Mouse (Mus musculus) lung, postnatal 4 days (tissue): ENCODE results near the gene Psmb2.

ENCODE experiments used
- DNase-seq, 2 experiments: peaks; one replicate each; pipeline ENCODE4 v3.0.0; 2021

The Psmb2 gene

DNA sequence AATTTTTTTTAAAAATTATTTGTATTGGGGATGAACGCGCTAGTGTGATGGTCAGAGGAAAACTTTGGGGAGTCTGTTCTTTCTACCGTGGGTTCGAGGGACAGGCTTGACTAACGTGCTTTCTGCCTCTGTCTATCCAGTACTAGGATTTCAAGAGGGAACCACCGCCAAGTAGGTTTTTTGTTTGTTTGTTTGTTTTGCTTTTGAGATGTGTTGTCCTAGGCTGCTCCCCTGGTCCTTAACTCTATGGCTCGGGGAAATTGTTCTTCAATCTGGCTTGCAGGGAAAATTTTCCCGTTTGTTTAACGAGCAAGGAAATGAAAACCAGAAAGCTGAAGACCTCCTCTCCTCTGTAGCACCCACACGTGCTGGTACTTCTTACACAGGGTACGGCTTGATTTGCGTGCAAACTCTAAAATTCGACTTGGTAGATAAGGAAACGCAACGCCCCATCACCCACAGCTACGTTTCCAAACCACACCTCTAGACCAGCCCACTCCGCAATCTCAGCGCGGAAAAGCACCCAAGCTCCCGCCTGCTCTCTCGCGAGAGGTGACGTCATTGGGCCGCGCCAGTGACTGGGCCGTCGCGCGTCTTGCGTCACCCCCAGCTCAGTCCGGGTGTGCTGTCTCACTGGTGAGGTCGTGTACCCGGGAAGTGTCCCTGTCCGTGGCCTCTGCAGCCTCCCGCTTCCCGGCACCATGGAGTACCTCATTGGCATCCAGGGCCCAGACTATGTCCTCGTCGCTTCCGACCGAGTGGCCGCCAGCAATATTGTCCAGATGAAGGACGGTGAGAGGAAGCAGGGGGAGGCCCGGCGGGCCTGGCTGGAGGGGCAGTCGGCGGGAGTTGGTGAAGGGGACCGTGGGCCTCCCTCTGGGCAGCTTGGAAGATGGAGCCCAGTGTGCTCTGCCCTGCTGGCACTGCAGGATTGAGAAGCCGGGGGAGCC is at the start of gene Psmb2:
Psmb2 (plus strand) TSS at position 577 of the 950 bp plus-strand sequence.
- DNase-seq: peak; percentile 99

DNA sequence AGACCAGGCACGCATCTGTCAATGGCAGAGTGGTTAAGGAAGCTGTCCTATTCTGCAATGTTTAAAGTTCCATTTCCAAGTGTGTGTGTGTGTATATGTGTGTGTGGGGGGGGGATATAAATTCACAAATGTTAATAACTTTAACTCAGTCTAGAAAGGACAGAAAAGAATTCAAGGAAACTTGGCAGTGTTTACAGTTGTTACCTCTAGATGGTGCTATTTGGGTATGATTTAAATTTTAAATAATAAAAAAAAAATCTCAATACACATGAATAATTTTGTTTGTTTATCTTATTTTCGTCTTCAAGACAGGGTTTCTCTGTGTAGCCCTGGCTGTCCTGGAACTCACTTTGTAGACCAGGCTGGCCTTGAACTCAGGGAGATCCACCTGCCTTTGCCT is 45.5 kb upstream of the Psmb2 start:
- DNase-seq: no peak

DNA sequence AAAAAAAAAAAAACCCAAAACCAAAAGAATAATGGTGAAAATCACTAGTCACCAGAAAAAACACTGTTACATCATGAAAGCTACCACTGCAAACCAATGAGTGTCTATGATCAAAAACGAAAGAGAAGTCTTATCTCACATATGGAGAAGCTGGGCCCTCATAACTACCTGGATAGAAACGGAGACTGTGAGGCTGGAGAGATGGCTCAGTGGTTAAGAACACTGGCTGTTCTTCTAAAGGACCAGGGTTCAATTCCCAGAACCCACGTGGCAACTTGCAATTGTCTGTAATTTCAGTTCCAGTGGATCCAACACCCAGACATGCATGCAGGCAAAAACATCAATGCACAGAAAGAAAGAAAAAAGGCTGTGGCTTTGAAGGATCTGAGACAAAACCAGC is 44.8 kb upstream of the Psmb2 start:
- no peak for DNase-seq

DNA sequence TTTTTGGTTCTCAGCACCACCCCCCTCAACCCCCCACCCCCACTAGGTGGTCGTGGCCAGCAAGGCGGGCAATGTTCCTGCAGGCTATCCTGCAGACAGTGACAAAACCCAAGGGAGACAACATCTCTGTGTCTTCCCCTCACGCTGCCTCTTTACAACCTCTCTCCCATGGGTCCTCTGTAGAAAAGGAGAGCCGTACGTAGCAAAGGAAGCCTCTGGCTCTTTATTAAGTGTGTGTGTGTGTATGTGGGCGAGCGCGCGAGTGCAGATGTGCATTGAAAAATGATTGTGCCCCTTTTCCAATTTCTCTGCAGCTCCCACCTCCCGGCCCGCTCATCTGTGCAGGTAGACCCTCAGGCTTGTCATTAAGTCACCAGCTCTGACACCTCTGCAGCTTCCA is 41.1 kb upstream of the Psmb2 start:
- no peak for DNase-seq

DNA sequence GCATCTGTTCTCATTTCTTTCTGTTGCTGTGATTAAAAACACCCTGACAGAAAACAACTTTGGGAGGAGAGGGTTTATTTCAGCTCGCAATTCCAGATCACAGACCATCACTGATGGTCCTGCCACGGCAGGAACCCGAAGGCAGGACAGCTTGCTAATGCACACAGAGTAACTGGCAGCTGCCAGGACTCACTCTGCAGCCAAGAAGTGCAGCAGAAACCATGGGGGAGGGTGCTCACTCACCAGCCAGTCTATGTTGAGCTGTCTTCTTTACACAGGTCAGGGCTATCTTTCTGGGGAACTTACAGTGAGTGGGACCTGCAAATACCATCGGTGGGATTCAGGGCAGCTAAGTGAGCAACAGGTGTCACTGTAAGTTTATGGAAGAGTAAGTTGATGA is 40.0 kb upstream of the Psmb2 start:
- DNase-seq: no peak

DNA sequence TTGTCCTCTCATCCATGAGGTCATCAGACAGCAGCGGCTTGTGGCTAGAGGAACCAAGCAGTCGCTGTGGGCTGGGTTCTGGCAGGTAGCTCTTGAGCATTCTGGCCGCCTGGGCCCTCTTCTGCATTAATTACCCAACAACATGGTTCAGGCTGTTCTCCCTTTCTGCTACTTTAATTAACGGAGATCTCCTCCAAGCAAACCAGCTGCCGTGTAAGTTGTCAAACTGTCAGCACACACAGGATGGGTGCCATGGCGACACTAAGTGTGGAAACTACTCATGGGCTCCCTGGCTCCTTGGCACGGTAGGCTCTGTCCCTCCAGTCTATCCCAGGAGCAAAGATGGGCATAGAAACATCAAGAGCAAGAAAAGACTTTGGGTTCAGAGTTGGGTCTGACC is 38.1 kb upstream of the Psmb2 start:
- no peak for DNase-seq

DNA sequence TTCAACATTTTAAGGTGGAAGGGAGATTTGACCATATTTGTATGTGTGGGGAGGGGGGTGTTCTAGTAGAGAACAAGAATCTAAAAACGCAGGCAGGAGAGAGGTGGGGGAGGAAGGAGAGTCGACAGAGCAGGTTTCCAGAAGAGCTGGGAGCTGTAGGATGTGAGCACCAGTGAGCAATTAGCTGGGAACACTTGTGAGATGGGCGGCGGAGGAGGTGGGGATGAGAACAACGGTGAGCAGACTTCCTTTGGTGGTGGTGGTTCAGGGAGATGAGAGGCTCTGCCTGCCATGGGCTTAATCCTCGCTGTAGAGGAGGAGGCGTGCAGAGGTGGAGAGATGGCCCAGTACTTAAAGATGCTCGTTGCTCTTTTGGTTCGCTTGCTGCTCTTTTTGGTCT is 35.5 kb upstream of the Psmb2 start:
- DNase-seq: no peak

DNA sequence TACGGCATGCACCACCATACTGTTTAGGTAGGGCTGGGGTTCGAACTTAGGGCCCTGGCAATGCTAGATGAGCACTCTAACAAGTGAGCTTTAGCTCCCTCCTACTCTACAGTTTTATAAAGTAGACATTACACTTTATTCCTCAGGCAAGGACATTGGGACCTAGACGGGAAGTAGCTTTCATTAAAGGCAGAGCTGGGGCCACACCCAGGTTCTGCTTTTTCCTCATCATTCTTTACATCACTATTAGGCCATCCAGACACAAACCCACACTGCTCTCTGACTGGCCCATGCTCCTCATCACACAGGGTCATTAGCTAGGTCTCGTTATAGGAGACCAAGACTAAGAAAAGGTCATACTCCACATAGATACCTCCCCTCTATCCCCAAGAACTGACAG is 33.6 kb upstream of the Psmb2 start:
- DNase-seq: no peak

DNA sequence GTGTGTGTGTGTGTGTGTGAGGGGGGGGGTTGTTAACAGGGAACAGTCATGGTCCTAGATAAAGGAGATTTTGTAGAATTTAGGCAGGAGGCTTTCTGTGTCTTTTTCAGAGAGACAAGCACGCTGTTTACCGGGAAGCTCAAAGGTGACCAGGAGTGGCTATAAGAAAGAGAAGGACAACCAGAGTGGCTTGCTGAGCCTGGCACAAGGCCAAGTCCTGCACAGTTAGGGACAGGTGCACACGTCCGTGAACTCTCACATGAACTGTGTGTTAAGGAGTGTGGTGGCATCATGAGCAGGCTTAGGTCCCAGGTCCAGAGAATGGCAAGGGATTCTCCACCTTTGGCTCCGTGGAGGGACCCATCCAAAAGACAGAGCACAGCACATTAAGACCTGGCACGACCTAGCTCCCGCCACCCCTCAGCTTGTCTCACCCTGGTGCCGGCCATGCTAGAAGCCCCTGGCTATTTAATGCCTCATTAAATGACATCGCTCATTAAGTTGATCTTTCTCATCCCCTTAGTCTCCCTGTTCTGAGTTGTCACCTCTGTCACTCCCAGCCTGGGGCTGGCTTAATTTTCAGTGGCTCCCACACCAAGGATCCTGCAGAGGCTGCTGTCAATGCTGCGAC is 33.0 kb upstream of the Psmb2 start:
- no peak for DNase-seq

DNA sequence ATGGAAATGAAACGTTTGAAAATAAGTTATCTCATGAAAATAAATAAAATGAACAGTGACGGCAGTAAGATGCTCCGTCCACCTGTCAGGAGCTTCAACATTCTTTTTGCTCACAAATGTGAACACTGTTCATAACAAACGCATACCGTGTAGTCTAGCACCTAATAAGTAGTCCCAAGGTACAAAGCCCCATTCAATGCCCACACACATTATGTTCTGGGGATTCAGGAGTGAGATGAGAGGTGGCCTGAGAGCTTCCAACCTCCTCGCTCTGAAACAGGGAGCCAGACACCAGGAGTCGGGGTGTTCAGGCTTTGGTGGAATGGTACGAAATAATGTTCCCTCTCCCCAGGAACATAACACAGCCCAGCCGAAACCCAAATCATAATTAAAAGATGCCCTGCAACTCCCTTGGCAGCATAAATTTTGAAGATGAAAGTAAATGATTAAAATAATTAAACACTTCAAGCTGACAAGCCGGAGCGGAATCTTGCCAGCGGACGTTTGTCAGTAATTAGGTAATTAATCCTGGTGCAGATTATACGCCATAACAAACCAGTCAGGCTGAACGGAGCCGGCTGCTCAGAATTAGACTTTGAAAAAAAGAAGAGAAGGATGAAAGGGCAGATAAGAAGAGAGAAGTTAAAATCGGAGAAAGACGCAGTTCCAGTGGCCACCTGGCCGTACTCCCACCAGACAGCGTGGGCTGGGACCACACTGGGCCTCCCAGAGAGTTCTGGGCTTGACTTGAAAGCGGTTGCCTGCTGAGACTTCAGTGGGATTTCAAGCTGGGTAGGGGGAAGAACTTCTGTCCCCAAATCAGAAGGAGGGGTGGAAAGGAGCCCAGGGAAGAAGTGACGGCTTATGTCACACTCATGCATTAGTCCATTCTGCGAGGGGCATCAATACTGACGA is 29.2 kb upstream of the Psmb2 start:
- DNase-seq: no peak

DNA sequence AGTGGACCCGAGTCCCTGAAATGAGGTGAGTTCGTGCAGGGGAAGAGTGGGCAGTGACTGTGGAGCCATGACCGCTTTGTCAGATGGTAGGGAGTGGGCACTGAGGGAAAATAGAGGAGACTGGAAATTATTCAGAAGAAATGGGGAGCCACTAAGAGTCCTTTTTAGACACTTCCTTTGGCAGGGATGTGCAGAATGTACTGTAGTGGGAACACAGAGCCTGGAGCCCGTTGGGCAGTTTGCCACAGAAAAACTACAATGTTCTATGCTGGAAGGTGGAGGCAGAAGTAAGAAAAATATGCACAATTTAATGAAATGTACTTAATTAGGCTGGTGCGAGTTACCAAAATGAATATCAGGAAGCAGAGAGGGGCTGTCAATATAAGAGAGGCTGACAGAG is 24.3 kb upstream of the Psmb2 start:
- no peak for DNase-seq

DNA sequence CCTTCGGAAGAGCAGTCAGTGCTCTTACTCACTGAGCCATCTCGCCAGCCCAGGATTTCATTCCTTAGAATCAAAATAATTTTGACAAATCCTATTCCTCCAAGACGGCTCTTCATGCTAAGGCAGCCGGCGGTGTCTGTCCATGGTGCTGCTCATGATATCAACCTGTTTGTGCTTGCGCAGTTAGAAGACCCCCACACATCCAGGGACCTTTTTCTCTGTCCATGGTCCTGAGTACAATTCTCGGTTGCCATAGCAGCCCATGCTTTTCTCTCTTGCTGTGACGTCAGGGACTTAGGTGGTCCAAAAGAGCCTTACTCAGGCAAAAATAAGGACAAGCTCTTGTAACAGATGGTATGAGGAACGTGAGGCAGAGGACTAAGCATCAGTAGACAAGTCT is 22.1 kb upstream of the Psmb2 start:
- DNase-seq: peak; percentile 27

DNA sequence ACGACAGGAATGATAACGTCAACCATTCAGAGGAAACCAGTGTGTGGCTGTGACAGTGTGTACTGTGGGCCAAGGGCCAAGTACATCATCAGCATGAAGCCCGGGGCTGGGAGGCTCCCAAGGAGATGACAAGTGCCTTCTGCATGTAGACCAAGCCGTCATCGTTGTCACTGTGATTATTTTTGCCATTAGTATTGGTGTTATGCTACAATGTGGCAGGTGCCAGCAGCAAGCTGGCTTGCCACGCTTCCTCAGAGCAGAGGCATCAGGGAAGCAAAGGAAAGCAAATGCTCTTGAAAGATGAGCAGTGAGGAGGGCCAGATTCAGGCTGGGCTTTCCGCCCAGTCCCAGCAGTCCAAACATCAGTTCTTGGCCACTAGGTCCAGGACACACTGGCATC is 16.2 kb upstream of the Psmb2 start:
- peak in 1 of 2 experiments; percentile 26 for DNase-seq

DNA sequence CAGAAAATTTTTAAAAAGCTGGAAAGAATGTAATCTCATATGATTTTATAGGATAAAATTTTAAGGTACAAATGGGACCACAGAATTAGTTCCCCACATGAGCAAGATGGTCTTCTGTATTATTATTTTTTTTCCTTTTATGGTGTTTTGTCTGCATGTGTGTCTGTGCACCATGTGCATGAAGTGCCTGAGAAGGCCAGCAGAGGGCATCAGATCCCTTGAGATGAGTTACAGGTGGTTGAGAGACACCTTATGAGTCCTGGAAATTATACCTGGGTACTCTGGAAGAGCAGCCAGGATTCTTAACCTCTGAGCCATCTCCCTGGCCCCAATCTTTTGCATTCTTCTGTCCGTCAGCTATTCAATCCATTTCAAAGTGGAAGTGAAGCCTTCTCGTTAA is 10.4 kb upstream of the Psmb2 start:
- no peak for DNase-seq

DNA sequence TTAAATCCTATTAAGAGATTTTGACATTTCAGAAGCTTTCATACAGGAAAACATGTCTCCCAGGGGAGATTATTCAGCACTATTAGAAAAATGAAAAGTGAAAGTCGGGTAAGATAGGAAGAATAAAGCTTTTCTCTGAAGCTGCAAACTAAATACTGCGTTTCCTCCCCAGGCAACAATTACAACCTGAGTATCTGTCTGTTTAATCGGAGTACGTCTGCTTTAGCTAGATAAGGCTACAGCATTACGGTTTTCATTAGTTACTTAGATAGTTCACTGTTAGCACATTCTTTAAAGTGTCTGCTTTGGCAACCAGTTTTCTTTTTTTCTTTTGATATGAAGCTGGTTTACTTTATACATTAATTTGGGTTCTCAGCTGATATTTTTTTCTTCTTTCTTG is 4.9 kb downstream of the Psmb2 start:
- no peak for DNase-seq

DNA sequence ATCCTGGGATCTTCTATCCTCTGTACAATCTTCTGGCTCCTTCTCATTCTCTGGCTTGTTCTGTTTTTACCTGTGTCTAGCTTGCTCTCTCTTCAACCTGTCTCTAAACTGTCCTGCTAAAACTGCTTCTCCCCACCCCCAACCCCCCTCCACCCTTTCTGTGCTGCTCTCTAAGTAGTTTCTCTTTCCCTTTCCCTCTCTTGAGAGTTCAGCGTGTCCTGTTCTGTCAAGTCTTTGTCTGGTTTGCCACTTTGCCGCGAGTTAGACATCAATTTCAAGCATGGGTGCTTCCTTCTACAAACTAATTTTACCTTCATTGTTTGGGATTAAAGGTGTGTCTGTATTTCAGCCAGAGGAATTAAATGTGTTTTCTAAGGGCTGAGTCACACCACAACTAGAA is 5.7 kb downstream of the Psmb2 start:
- no peak for DNase-seq

DNA sequence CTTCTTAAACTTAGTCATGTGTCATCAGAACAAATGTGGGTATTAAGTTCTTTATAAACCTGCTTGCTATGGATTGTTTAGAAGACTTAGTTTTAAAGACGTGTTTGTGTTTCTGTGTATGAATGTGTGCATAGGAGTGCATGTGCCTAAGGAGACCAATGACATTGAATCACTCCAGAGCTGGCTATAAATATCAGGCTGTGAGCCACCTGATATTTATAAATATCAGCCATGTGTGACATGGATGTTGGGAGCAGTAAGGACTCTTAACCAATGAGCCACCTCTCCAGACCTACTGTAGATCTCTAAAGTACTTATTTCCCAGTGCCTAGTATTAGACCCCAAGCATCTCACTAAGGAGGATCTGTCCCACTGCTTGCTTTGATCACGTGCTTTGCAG is 12.0 kb downstream of the Psmb2 start:
- no peak for DNase-seq

DNA sequence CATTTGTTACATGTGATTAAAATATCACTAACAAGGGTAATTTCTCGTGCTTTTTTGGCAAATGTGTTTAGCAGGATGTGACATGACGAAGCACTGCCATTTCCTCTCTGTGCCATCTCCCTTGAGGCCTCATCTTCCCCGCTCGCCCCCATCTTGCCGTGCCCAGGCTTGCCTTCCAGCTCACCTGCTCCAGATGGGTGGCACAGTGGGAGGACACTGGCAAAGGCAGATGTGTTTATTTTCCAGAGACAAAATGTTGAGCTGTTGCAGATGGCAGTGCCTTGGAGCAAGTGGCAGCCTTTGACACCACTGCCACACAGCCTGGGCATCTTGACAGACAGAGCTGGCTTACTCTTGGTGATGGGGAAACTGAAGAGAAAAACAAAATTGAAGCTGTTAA is 15.6 kb downstream of the Psmb2 start:
- no peak for DNase-seq

DNA sequence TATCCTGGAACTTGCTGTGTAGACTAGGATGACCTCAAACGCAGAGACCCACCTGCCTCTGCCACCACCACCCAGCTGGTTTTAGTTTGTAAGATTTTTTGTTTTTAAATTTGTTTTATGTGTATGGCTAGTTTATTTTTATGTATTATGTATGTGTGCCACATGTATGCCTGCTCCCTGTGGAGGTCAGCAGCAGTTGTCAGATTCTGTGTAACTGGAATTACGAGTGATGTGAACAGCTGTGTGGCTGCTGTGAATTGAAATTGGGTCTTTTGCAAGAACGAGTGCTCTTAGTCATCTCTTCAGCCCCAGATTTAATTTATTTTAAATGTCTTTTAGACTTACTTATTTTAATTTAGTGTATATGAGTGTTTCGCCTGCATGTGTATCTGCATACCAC is 19.5 kb downstream of the Psmb2 start:
- DNase-seq: no peak

DNA sequence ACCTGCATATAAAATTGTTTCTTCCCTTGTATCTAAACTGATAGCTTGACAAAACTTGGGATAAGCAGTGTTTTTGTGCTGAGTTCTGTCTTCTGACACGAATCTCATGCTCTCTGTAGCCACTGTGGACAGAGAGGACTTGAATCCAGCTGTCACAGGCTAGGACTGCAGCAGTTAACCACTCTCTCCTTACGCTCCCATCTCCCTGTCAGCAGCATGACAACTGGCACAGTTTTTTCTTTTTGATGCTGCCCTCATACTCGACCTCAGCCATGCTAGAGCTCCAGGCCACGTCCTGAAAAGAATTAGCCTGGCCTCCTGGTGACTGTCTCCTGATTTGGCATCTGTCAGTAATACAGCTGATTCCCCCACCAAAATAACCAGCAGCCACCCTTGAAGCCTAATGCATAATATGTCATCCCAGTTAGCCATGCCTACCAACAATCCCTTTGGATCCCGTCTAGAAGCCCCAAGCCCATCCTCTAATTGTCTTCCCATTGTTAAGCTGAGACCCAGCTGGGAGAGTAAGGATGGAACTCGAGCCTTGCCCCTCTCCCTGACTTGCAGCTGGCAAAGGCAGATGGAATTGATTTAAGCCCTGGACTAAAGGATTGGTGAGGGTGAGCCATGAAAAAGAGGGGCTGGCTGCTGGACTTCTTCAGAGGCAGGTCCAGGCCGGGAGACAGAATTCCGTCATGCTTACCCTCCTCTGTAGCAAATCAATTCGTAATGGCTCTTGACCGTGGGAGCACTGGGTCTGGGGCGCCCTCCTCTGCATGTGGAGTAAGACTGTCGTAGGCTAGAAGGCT is 29.4 kb downstream of the Psmb2 start:
- DNase-seq: no peak

DNA sequence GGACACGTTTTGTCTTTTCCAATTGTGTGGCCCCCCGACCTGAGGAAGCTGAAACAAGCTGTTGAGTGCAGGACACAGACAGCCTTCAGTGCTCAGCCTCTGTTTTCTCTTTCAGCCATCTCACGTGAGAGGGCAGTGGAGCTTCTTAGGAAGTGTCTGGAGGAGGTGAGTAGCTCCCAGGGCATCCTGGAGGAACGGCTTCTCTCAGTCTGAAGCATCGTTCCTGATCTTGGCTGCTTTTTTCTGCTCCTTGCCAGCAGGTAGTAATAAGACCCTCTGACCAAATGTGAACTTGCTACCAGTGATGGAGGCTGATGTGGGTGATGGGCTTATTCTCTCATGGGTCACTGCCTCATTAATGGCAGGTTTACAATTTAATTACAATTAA is 30.0 kb downstream of the Psmb2 start:
- DNase-seq: no peak

DNA sequence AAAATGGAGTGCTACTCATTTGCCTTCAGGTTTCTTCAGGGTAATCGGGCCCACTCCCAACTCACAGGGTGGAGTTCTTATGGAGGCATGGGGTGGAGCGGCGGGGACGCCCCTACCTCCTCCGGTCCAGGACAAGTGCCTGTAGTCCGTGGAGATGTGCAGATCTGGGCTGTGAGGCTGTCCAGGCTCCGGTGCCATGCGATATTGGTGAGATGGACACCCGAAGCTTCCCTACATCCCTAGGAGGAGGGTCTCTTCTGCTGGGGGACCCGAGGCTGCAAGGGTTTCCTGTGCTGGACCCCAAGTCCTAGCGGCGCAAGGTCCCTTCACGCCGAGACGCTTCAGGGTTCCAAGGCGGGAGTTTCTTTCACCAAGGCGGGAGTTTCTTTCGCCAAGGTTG is 54.7 kb downstream of the Psmb2 start:
- no peak for DNase-seq
